In the genomic region with DNA sequence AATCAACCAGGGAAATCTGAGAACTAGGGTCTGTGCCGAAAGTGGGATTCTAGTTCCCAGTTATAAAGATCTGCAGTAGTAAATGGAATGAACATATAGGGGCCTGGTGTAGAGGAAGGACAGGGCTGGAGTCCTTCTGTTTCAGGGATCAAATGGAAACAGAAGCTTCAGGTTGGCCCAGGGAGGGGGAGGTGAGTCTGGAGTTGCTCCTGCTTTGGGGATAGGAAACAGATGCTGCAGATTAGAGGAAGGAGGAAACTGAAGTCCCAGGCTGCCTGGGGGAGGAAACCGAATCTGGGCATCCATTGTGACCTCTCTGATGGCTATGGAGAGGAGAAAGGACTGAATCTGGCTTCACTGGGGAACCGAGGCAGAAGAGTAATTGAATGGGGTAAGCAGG, we compare ENCODE assay signal across 19 mouse cellular contexts. TPM values are rescaled to one million over a fixed set of nuclear protein-coding genes. Genes with fewer than 3 reads are reported as not detected.
DNase-seq lines count a peak whose midpoint lies in the region; ATAC-seq and TF ChIP-seq lines count a peak whose summit lies in the region.
"Had no signal": no experiment of that assay in that cellular context is flagged by ENCODE, and none has a peak within 500 bp of the region (broad histone marks: within the 10 kb centered on the region; RNA-seq: fewer than 3 reads in every experiment).

No protein-coding gene starts in this region.

- H3K27me3 ChIP-seq in heart, postnatal 0 days (ENCODE audit: control insufficient read depth, insufficient read depth, low read length) = no peaks in the 10 kb centered on the region
- H3K27me3 ChIP-seq in embryonic facial prominence, embryonic 10.5 days (replicated peaks; ENCODE audit: low read depth, poor library complexity, severe bottlenecking) = no peaks in the 10 kb centered on the region
- H3K27me3 ChIP-seq in limb, embryonic 12.5 days = no peaks in the 10 kb centered on the region

- no peaks in the 10 kb centered on the region for H3K36me3 ChIP-seq in heart, postnatal 0 days (replicated peaks; ENCODE audit: control insufficient read depth, insufficient read depth, low read length)
- no peaks in the 10 kb centered on the region for H3K36me3 ChIP-seq in embryonic facial prominence, embryonic 10.5 days (replicated peaks)
- no peaks in the 10 kb centered on the region for H3K36me3 ChIP-seq in limb, embryonic 12.5 days

- WGBS in heart, postnatal 0 days = 45% methylated on average over 3 of the region's 3 CpGs
- 31% methylated on average over 3 of the region's 3 CpGs for WGBS in embryonic facial prominence, embryonic 10.5 days
- WGBS in limb, embryonic 12.5 days = 20% methylated on average over 3 of the region's 3 CpGs

- peak overlapping the region; percentile 16; the same call in 1 of the 2 replicates for H3K27ac ChIP-seq in heart, postnatal 0 days (ENCODE audit: low read depth)
- H3K27ac ChIP-seq in brown adipose tissue, adult 24 weeks (replicated peaks; ENCODE audit: low read depth, low read length) = 0 out of 2 replicates have a peak overlapping the region, but pooled peaks have one; percentile 27
- H3K27ac ChIP-seq in embryonic facial prominence, embryonic 10.5 days (replicated peaks) = peak overlapping the region; percentile 75
- H3K27ac ChIP-seq in limb, embryonic 12.5 days = peak overlapping the region; percentile 72

- ATAC-seq in heart, postnatal 0 days (ENCODE audit: insufficient read depth, low read depth) = no peak
- ATAC-seq in limb, embryonic 12.5 days (ENCODE audit: insufficient number of reproducible peaks, insufficient read depth, low FRiP score, low TSS enrichment, low read depth) = peak; percentile 75
- ATAC-seq: CD4-positive, CD25-positive, alpha-beta regulatory T cell, adult 4 months; forebrain, postnatal 0 days had no signal

- no peak overlapping the region for H3K4me2 ChIP-seq in heart, postnatal 0 days (ENCODE audit: low read depth, low read length)
- H3K4me2 ChIP-seq in limb, embryonic 12.5 days = no peak overlapping the region
- H3K4me2 ChIP-seq: lung, embryonic 14.5 days had no signal

- H3K9ac ChIP-seq in heart, postnatal 0 days (replicated peaks; ENCODE audit: low read depth, low read length) = no peak overlapping the region
- no peak overlapping the region for H3K9ac ChIP-seq in limb, embryonic 12.5 days (replicated peaks)
- H3K9ac ChIP-seq: forebrain, postnatal 0 days; lung, embryonic 14.5 days had no signal

- DNase-seq in heart, postnatal 0 days (ENCODE audit: low spot score) = no peak
- no peak for DNase-seq in heart, postnatal 25 days (ENCODE audit: low spot score)
- peak; percentile 74 for DNase-seq in embryonic facial prominence, embryonic 10.5 days (ENCODE audit: low spot score)
- no peak for DNase-seq in cerebellum, adult 11 months
- no peak for DNase-seq in adrenal gland, postnatal 25 days
- DNase-seq in cerebellum, adult 11-12 months = no peak
- DNase-seq: cerebellum, adult 2 months; forebrain, postnatal 0 days; gastrocnemius, postnatal 36 days; heart, postnatal 36 days; kidney, postnatal 25 days; layer of hippocampus, postnatal 36 days; lung, embryonic 14.5 days; thymus, adult 18-20 months had no signal

- no peak overlapping the region for H3K4me3 ChIP-seq in heart, postnatal 0 days (ENCODE audit: low read depth, low read length)
- no peak overlapping the region for H3K4me3 ChIP-seq in brown adipose tissue, adult 24 weeks (ENCODE audit: insufficient read depth, low read depth, low read length)
- peak overlapping the region; percentile 17; the same call in 1 of the 2 replicates for H3K4me3 ChIP-seq in embryonic facial prominence, embryonic 10.5 days
- H3K4me3 ChIP-seq in limb, embryonic 12.5 days (replicated peaks) = no peak overlapping the region

- no peak for TF ChIP-seq CTCF in heart, postnatal 0 days (IDR thresholded peaks at IDR 0.05; ENCODE audit: low read depth)

- intact Hi-C loops in heart, postnatal 25 days (cut with DNase I) = no loop called here

- H3K4me1 ChIP-seq in heart, postnatal 0 days (ENCODE audit: control insufficient read depth, insufficient read depth) = peaks cover 7% of the 10 kb centered on the region
- H3K4me1 ChIP-seq in brown adipose tissue, adult 24 weeks (ENCODE audit: control insufficient read depth, insufficient read depth, insufficient read length, low read length) = peaks cover 23% of the 10 kb centered on the region
- peaks cover 26% of the 10 kb centered on the region for H3K4me1 ChIP-seq in embryonic facial prominence, embryonic 10.5 days
- H3K4me1 ChIP-seq in limb, embryonic 12.5 days (replicated peaks) = peaks cover 24% of the 10 kb centered on the region

- no peaks in the 10 kb centered on the region for H3K9me3 ChIP-seq in heart, postnatal 0 days (replicated peaks; ENCODE audit: control insufficient read depth, low read length)
- H3K9me3 ChIP-seq in embryonic facial prominence, embryonic 10.5 days = no peaks in the 10 kb centered on the region
- no peaks in the 10 kb centered on the region for H3K9me3 ChIP-seq in limb, embryonic 12.5 days

- peak; percentile 61; the same call in 1 of the 2 replicates for TF ChIP-seq EP300 in heart, postnatal 0 days (IDR thresholded peaks at IDR 0.05; ENCODE audit: low read depth)

RNA-seq across cellular contexts. Expression of a gene that starts 11.1 kb away (rescaled TPM):
- 41.6 and 45.6 TPM in 2 replicates for total RNA-seq in heart, postnatal 0 days (2014; rRNA removed; ENCODE audit: low replicate concordance)
- polyA plus RNA-seq in heart, postnatal 0 days (2015; fragmentation: Nextera tagmentation; extraction: Ambion mirVana) = 69.2 and 74.1 TPM in 2 replicates
- total RNA-seq in heart, postnatal 25 days (2021) = 100 to 1,000 TPM; 122 TPM
- polyA plus RNA-seq in brown adipose tissue, adult 24 weeks (2012; ENCODE audit: insufficient read depth, insufficient read length, missing spikeins) = 368 and 573 TPM in 2 replicates
- polyA plus RNA-seq in embryonic facial prominence, embryonic 10.5 days (2016; fragmentation: Nextera tagmentation; extraction: Ambion mirVana) = 6.5 and 7.3 TPM in 2 replicates
- polyA plus RNA-seq in limb, embryonic 12.5 days (2016; fragmentation: Nextera tagmentation; extraction: Ambion mirVana) = 6.7 and 7.4 TPM in 2 replicates
- 29.8 and 41.6 TPM in 2 replicates for total RNA-seq in adrenal gland, postnatal 25 days (2021)

RNA-seq across cellular contexts. Expression of a gene that starts 38.6 kb away (rescaled TPM):
- not detected in 2 replicates for total RNA-seq in heart, postnatal 0 days (2014; rRNA removed; ENCODE audit: low replicate concordance)
- 0.04 and 0.05 TPM in 2 replicates for polyA plus RNA-seq in heart, postnatal 0 days (2015; fragmentation: Nextera tagmentation; extraction: Ambion mirVana)
- total RNA-seq in heart, postnatal 25 days (2021) = under 1 TPM; 0.31 to 0.92 TPM
- polyA plus RNA-seq in brown adipose tissue, adult 24 weeks (2012; ENCODE audit: insufficient read depth, insufficient read length, missing spikeins) = 78.7 and 93.6 TPM in 2 replicates
- 0.08 and 0.24 TPM in 2 replicates for polyA plus RNA-seq in embryonic facial prominence, embryonic 10.5 days (2016; fragmentation: Nextera tagmentation; extraction: Ambion mirVana)
- polyA plus RNA-seq in limb, embryonic 12.5 days (2016; fragmentation: Nextera tagmentation; extraction: Ambion mirVana) = 0.37 and 0.44 TPM in 2 replicates
- 14.1 and 16.8 TPM in 2 replicates for total RNA-seq in adrenal gland, postnatal 25 days (2021)
- total RNA-seq: liver, adult 2 months; megakaryocyte, adult 5-6 weeks had no signal
- polyA plus RNA-seq: CD4-positive, CD25-positive, alpha-beta regulatory T cell, adult 4 months; liver, adult 2 months had no signal

RNA-seq across cellular contexts. Expression of a gene that starts 44.0 kb away (rescaled TPM):
- not detected in 2 replicates for total RNA-seq in heart, postnatal 0 days (2014; rRNA removed; ENCODE audit: low replicate concordance)
- not detected in 2 replicates for polyA plus RNA-seq in heart, postnatal 0 days (2015; fragmentation: Nextera tagmentation; extraction: Ambion mirVana)
- under 1 TPM in 1 of 2 experiments, not detected in 1; 0.26 TPM for total RNA-seq in heart, postnatal 25 days (2021)
- polyA plus RNA-seq in brown adipose tissue, adult 24 weeks (2012; ENCODE audit: insufficient read depth, insufficient read length, missing spikeins) = 2.6 TPM in 1 of 2 replicates, not detected in the other
- polyA plus RNA-seq in embryonic facial prominence, embryonic 10.5 days (2016; fragmentation: Nextera tagmentation; extraction: Ambion mirVana) = not detected in 2 replicates
- polyA plus RNA-seq in limb, embryonic 12.5 days (2016; fragmentation: Nextera tagmentation; extraction: Ambion mirVana) = not detected in 2 replicates
- total RNA-seq in adrenal gland, postnatal 25 days (2021) = not detected in 2 replicates
- total RNA-seq: forebrain, postnatal 0 days; gastrocnemius, postnatal 36 days; heart, postnatal 36 days; layer of hippocampus, postnatal 36 days; liver, adult 2 months; megakaryocyte, adult 5-6 weeks had no signal
- polyA plus RNA-seq: CD4-positive, CD25-positive, alpha-beta regulatory T cell, adult 4 months; liver, adult 2 months; lung, embryonic 14.5 days had no signal

Comparison
In these comparisons a context has a peak if more than half of its experiments do, and no peak if none do; other contexts are left out.
1. H3K27ac ChIP-seq: peak in every context shown above with its lines; median percentile 75 in embryonic facial prominence, embryonic 10.5 days; 72 in limb, embryonic 12.5 days; 27 in brown adipose tissue, adult 24 weeks; 16 in heart, postnatal 0 days.
2. RNA of a gene that starts 38.6 kb away (polyA plus RNA-seq): 78.7 to 93.6 TPM in brown adipose tissue, adult 24 weeks; 0.37 to 0.44 TPM in limb, embryonic 12.5 days, 0.08 to 0.24 TPM in embryonic facial prominence, embryonic 10.5 days and 0.04 to 0.05 TPM in heart, postnatal 0 days; every median in the first group is over 10 times any median in the second.